Mouse (Mus musculus) neural tube, embryonic 13.5 days (tissue): ENCODE results near the gene Ppp5c. TPM values are rescaled to one million over a fixed set of nuclear protein-coding genes. Genes with fewer than 3 reads are reported as not detected.

ENCODE experiments used
- ATAC-seq: fragments of 200-750 bp; cut with Nextera tagmentation; 2 replicates; pipeline ENCODE4 v1.8.0; 2017; ENCODE audit warnings: low read depth, mild to moderate bottlenecking, moderate TSS enrichment, moderate library complexity
- H3K27ac ChIP-seq: fragments of 300-500 bp; sonication (generic); replicated peaks from 2 replicates; pipeline ENCODE4 v1.5.1; 2015; ENCODE audit warnings: moderate library complexity, mild to moderate bottlenecking, inconsistent platforms
- H3K27me3 ChIP-seq: fragments of 300-500 bp; sonication (generic); 2 replicates; pipeline ENCODE4 v1.6.1; 2015; ENCODE audit warnings: mild to moderate bottlenecking, inconsistent platforms
- H3K36me3 ChIP-seq: fragments of 300-500 bp; sonication (generic); 2 replicates; pipeline ENCODE4 v1.6.1; 2015; ENCODE audit warnings: mild to moderate bottlenecking, inconsistent platforms
- H3K4me1 ChIP-seq: fragments of 300-500 bp; sonication (generic); replicated peaks from 2 replicates; pipeline ENCODE4 v1.6.1; 2015; ENCODE audit warnings: inconsistent platforms
- H3K4me2 ChIP-seq: fragments of 300-500 bp; sonication (generic); 2 replicates; pipeline ENCODE4 v1.6.1; 2015; ENCODE audit warnings: inconsistent platforms, mild to moderate bottlenecking, moderate library complexity
- H3K4me3 ChIP-seq: fragments of 300-500 bp; sonication (generic); 2 replicates; pipeline ENCODE4 v1.5.1; 2015; ENCODE audit warnings: mild to moderate bottlenecking, inconsistent platforms
- H3K9ac ChIP-seq: fragments of 300-500 bp; sonication (generic); 2 replicates; pipeline ENCODE4 v1.6.1; 2015; ENCODE audit warnings: moderate library complexity, mild to moderate bottlenecking, inconsistent platforms
- H3K9me3 ChIP-seq: fragments of 300-500 bp; sonication (generic); 2 replicates; pipeline ENCODE4 v1.6.1; 2016; ENCODE audit warnings: inconsistent platforms
- WGBS: fragments of 180-500 bp; shearing (Covaris S2); methylation state at CpG from one replicate; pipeline ENCODE4 v1.1.7; 2015; 5-methylcytosine and 5-hydroxymethylcytosine counted together
- polyA plus RNA-seq: library from polyadenylated mRNA; unstranded; fragments of >200 nt; fragmentation: Nextera tagmentation; extraction: Ambion mirVana; gene quantifications from 2 replicates; pipeline ENCODE4 v1.2.1, GENCODE M21; 2015

Gene Ppp5c
- polyA plus RNA-seq, 1 experiment from 2014 or later = 116 TPM

DNA sequence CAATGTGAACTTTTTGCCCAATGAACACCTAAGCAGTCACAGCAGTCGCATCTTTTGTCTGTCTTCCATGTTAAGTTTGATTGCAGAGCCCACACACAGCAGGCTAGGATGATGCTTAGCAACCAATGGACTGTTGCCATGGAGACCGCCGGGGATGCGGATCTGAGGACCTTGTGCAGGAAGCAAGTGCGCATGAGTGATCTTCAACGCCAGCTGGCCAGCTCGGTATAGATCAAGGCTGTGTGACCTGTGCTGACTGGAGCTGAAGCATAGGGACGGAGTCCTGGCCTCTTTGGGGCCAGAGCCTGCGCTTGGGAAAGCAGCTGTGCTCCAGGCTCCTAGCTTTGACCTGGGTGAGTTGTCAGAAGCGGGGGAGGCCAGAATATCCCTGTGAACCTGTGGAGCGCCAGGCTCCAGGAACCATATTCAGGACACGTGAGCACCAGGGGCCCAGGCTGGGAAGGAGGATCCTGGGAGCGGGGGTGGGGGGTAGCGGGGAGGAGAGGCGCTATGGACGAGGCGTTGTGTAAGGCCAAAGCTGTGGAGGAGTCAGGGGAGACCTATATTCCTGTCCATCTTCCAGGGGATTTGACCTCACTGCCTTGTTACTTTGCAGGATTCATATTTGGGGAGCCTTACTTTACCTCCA lies 68.1 kb downstream of the Ppp5c start, which contains the start of gene Pnmal1:
Gene Pnmal1 (plus strand): TSS at position 141 of the 649 bp plus-strand sequence.
- Histone ChIP-seq H3K36me3 (peaks cover 13% of the 10 kb centered on the region), H3K9ac (peak within 1 kb of the TSS; percentile 75), H3K27me3 (no peaks in the 10 kb centered on the region), H3K27ac (peak within 1 kb of the TSS; percentile 97), H3K4me3 (peak within 1 kb of the TSS; percentile 48), H3K4me1 (peaks cover 66% of the 10 kb centered on the region), H3K4me2 (peak within 1 kb of the TSS; percentile 74), H3K9me3 (no peaks in the 10 kb centered on the region)
- peak; percentile 96 for ATAC-seq
- 11% methylated on average over 17 of the region's 17 CpGs for WGBS

DNA sequence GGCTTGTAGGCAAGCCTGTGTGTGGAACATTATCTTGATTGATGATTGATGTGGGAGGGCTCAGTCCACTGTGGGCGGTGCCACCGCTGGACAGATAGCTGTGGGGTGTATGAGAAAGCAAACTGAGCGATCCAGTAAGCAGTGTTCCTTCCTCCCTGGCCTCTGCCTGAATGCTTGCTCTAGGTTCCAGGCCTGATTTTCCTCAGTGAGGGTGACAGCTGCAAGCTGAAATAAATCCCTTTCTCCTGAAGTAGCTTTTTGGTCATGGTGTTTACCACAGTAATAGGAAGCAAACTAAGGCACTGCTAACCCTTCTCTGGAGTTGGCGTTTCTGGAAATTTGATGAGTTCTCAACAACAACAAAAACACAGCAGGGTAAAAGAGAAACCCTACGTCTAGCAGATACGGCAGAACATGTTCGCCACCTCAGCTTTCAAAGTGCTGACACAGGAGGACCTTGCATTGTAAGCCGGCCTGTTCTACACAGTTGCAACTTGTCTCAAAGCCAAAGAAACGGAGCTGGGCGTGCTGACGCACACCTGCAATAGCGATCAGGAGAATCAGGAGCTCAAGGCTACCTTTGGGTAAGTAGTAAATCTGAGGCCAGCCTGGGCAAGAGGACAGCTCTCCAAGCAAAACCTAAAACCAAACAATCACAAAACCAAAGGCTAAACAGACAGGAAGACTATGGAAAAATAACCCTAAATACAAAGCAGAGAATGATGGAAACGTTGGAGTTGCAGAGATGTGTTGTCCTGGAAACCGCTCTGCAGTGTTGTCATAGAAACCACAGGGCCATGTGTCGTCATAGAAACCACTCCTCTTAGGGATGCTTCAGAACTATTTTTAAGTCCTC lies 71.1 kb downstream of the Ppp5c start:
- Histone ChIP-seq H3K27ac (peak overlapping the region; percentile 89), H3K4me2 (peak overlapping the region; percentile 35), H3K9me3 (no peaks in the 10 kb centered on the region), H3K4me3 (no peak overlapping the region), H3K4me1 (peaks cover 62% of the 10 kb centered on the region), H3K9ac (no peak overlapping the region; the same call in 1 of the 2 replicates), H3K27me3 (no peaks in the 10 kb centered on the region), H3K36me3 (no peaks in the 10 kb centered on the region)
- peak; percentile 26; the same call in 1 of the 2 replicates for ATAC-seq
- 32% methylated on average over 15 of the region's 15 CpGs for WGBS

DNA sequence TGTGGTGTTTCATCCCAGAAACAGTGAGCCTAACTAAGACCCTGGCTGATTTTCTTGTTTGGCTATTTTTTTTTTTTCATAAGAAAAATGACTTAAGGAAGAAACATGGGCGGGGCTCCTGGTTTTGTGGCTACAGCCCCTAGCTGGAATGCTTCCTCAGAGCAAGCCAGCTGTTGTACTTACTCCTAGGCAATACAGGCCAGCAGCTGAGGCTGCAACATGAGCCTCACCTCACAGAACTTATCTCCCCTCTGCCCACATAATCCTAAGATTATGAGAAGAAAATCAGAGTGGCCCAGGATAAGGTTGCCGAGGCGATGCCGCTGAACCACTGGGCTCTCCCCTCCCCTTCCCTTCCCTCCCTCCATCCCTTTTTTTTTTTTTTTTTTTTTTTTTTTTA lies 72.0 kb downstream of the Ppp5c start:
- Histone ChIP-seq H3K36me3 (no peaks in the 10 kb centered on the region), H3K27ac (peak overlapping the region; percentile 89; the same call in 1 of the 2 replicates), H3K27me3 (no peaks in the 10 kb centered on the region), H3K4me3 (no peak overlapping the region), H3K4me2 (no peak overlapping the region), H3K9me3 (no peaks in the 10 kb centered on the region), H3K4me1 (peaks cover 58% of the 10 kb centered on the region), H3K9ac (no peak overlapping the region)
- no peak for ATAC-seq
- 95% methylated on average over 4 of the region's 4 CpGs for WGBS

Other genes with a start within 250 kb of the Ppp5c start
- 8.8 and 9.0 TPM in 2 replicates for gene Slc1a5, start 246.6 kb downstream of the Ppp5c start, polyA plus RNA-seq
- gene Strn4, start 212.0 kb downstream of the Ppp5c start, polyA plus RNA-seq = 155 and 174 TPM in 2 replicates
- gene Fkrp, start 211.2 kb downstream of the Ppp5c start, polyA plus RNA-seq = 40.0 and 45.9 TPM in 2 replicates
- gene Prkd2, start 185.0 kb downstream of the Ppp5c start, polyA plus RNA-seq = 6.3 and 6.8 TPM in 2 replicates
- gene Dact3, start 152.6 kb downstream of the Ppp5c start, polyA plus RNA-seq = 3.7 and 3.9 TPM in 2 replicates
- gene Gng8, start 136.1 kb downstream of the Ppp5c start, polyA plus RNA-seq = 15.4 and 24.1 TPM in 2 replicates
- 3.1 and 3.6 TPM in 2 replicates for gene Ptgir, start 121.4 kb downstream of the Ppp5c start, polyA plus RNA-seq
- gene Calm3, start 103.8 kb downstream of the Ppp5c start, polyA plus RNA-seq = 275 and 297 TPM in 2 replicates
- gene Pnmal2, start 83.2 kb downstream of the Ppp5c start, polyA plus RNA-seq = 76.2 and 82.4 TPM in 2 replicates
- gene Pnmal1, start 68.2 kb downstream of the Ppp5c start, polyA plus RNA-seq = 37.6 and 39.7 TPM in 2 replicates
- gene Gm42372, start 44.8 kb downstream of the Ppp5c start, polyA plus RNA-seq = 3.3 and 3.5 TPM in 2 replicates
- 6.6 and 7.6 TPM in 2 replicates for gene Ccdc8, start 35.2 kb downstream of the Ppp5c start, polyA plus RNA-seq
- 4.3 and 5.2 TPM in 2 replicates for gene Hif3a, start 34.5 kb upstream of the Ppp5c start, polyA plus RNA-seq
- gene Psg16, start 46.1 kb upstream of the Ppp5c start, polyA plus RNA-seq = 1.2 and 1.6 TPM in 2 replicates
- not detected in 2 replicates for gene Ceacam3, start 122.4 kb upstream of the Ppp5c start, polyA plus RNA-seq
- gene Psg29, start 175.6 kb upstream of the Ppp5c start, polyA plus RNA-seq = not detected in 2 replicates